Mouse (Mus musculus): Measurements from ENCODE around the gene Mtor.

The Mtor gene

GRCm38 (mm10) chr4:148442598-148442997, 5.8 kb upstream of the Mtor start:
- DNase-seq: no peak

GRCm38 (mm10) chr4:148444250-148444967, 4.0 kb upstream of the Mtor start, which contains the start of gene Ubiad1:
Gene Ubiad1, minus strand, starts transcription at chr4:148444771.
- DNase-seq: peak; percentile 80

GRCm38 (mm10) chr4:148448853-148449245, 438 bp downstream of the Mtor start:
- DNase-seq: no peak

- no peak for DNase-seq
These were observed 5.3 kb downstream of the Mtor start for GRCm38 (mm10) chr4:148453707-148454106.

- no peak for DNase-seq
These were observed 7.1 kb downstream of the Mtor start for GRCm38 (mm10) chr4:148455477-148456025.

- no peak for DNase-seq
These were observed 12.4 kb downstream of the Mtor start for GRCm38 (mm10) chr4:148460656-148461284.

- DNase-seq: no peak
These were observed 13.4 kb downstream of the Mtor start for GRCm38 (mm10) chr4:148461772-148462171.

GRCm38 (mm10) chr4:148462717-148463116, 14.3 kb downstream of the Mtor start:
- DNase-seq: no peak

GRCm38 (mm10) chr4:148463208-148463960, 15.0 kb downstream of the Mtor start:
- DNase-seq: no peak

- DNase-seq: no peak
These were observed 15.9 kb downstream of the Mtor start for GRCm38 (mm10) chr4:148464301-148464700.

GRCm38 (mm10) chr4:148464869-148465268, 16.5 kb downstream of the Mtor start:
- DNase-seq: peak; percentile 27

- no peak for DNase-seq
These were observed 18.2 kb downstream of the Mtor start for GRCm38 (mm10) chr4:148466511-148467079.

- no peak for DNase-seq
These were observed 20.0 kb downstream of the Mtor start for GRCm38 (mm10) chr4:148468396-148468795.

GRCm38 (mm10) chr4:148469487-148470252, 21.3 kb downstream of the Mtor start:
- DNase-seq: no peak

- DNase-seq: no peak
These were observed 23.0 kb downstream of the Mtor start for GRCm38 (mm10) chr4:148471363-148471806.

GRCm38 (mm10) chr4:148472436-148473174, 24.2 kb downstream of the Mtor start:
- DNase-seq: no peak

- DNase-seq: no peak
These were observed 25.1 kb downstream of the Mtor start for GRCm38 (mm10) chr4:148473496-148473895.

GRCm38 (mm10) chr4:148480245-148480644, 31.8 kb downstream of the Mtor start:
- no peak for DNase-seq

GRCm38 (mm10) chr4:148481557-148482168, 33.3 kb downstream of the Mtor start:
- DNase-seq: no peak

- no peak for DNase-seq
These were observed 36.1 kb downstream of the Mtor start for GRCm38 (mm10) chr4:148484511-148484910.

GRCm38 (mm10) chr4:148487841-148488240, 39.4 kb downstream of the Mtor start:
- DNase-seq: no peak

Measured in right cerebral cortex, postnatal 25 days (tissue).